Mouse (Mus musculus) megakaryocyte, embryonic 14.5 days (primary cell): ENCODE data around the gene Sympk.

ENCODE experiments used
- FLI1 ChIP-seq: IDR thresholded peaks from 2 replicates; pipeline ENCODE4 v1.6.1; 2012; ENCODE audit warnings: low read length, inconsistent platforms, mixed read lengths
- GATA1 ChIP-seq: IDR thresholded peaks from 3 replicates; pipeline ENCODE4 v1.6.1; 2012; ENCODE audit warnings: mixed read lengths, low read length, inconsistent platforms, borderline replicate concordance

DNA sequence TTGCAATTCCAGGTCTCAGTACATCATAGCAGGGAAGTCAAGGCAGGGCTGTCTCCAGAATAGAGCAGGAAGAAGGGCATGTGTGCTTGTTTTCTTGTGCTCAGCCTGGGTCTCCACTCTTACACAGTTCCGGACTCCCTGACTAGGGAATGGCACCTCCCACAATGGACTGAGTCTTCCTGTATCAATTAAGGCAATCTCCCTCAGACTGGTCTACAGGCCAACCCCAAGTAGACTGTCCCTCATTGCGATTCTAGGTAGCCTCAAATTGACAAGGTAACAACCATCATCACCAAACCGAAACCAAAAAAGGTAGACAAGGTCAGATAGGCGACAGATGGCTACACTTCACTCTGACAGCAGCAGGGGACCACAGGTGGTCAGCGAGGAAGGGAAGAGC, 51.1 kb downstream of the Sympk start:
- TF ChIP-seq GATA1 = no peak
- no peak for TF ChIP-seq FLI1
